Mouse (Mus musculus) cerebellum, adult 2 months (tissue): ENCODE data around the gene Rtp2. TPM values are rescaled to one million over a fixed set of nuclear protein-coding genes. Genes with fewer than 3 reads are reported as not detected.
"Not testable (repeated sequence)": the region's sequence is repeated elsewhere in the genome, so short reads cannot be mapped to it uniquely, and the experiment has no call there.

Experiments used
- DNase-seq, 2 experiments: peaks; one replicate each; pipeline ENCODE4 v3.0.0; 2021
- H3K27ac ChIP-seq: fragments of 200-500 bp; 2 replicates; pipeline ENCODE4 v1.5.1; 2012; ENCODE audit warnings: low read length, control low read depth, inconsistent platforms; ENCODE audit not compliant: insufficient read depth
- H3K27me3 ChIP-seq: fragments of 200-500 bp; 2 replicates; pipeline ENCODE4 v1.6.1; 2012; ENCODE audit warnings: inconsistent platforms, mild to moderate bottlenecking, low read length, moderate library complexity; ENCODE audit not compliant: control insufficient read depth, insufficient read depth
- H3K4me1 ChIP-seq: fragments of 200-500 bp; 2 replicates; pipeline ENCODE4 v1.6.1; 2011; ENCODE audit warnings: low read length; ENCODE audit not compliant: control insufficient read depth, insufficient read depth
- H3K4me3 ChIP-seq: fragments of 200-500 bp; replicated peaks from 2 replicates; pipeline ENCODE3; 2011; ENCODE audit warnings: mild to moderate bottlenecking, low read depth, low read length, control low read depth; ENCODE audit not compliant: insufficient read depth
- CTCF ChIP-seq: fragments of 200-500 bp; IDR thresholded peaks from 2 replicates; pipeline ENCODE4 v1.5.1; 2011; ENCODE audit warnings: low read depth, mild to moderate bottlenecking, control low read depth, low read length, moderate library complexity, borderline replicate concordance; ENCODE audit not compliant: insufficient read depth
- POLR2A ChIP-seq: fragments of 200-500 bp; IDR thresholded peaks from 2 replicates; pipeline ENCODE4 v1.6.1; 2011; ENCODE audit warnings: low read length, control low read depth, borderline replicate concordance; ENCODE audit not compliant: insufficient read depth
- WGBS: fragments of 180-500 bp; shearing (Covaris S2); methylation state at CpG from one replicate; pipeline ENCODE4 v1.1.7; 2018; 5-methylcytosine and 5-hydroxymethylcytosine counted together
- polyA plus RNA-seq: library from polyadenylated mRNA; depleted of rRNA; stranded (reverse); fragments of >200 nt; gene quantifications from 2 replicates; pipeline ENCODE4 v1.2.3, GENCODE M21; 2012

Rtp2 gene
- polyA plus RNA-seq, 1 experiment, result not detected

DNA sequence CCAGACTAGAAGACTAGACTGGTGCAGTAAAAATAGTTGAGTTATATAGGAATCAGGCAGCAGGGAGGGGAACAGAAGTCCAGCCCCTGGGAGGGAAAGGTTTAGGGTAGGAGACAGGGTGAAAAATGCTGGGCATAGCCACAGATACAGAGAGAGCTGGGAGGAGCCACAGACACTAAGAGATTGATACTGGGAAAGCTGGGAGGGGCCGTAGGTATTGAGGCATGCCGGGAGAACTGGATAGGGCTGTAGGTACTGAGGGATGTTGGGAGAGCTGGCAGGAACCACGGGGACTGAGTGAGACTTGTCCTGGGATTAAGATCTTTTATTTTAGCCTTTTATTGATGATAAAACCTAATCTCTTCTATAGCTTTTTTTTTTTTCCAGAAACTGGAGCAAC is 18.8 kb downstream of the Rtp2 start:
- TF ChIP-seq CTCF (no peak), POLR2A (no peak)
- Histone ChIP-seq H3K4me1 (no peaks in the 10 kb centered on the region; the same call in 1 of the 2 replicates), H3K4me3 (no peak overlapping the region), H3K27ac (no peak overlapping the region), H3K27me3 (no peaks in the 10 kb centered on the region)
- WGBS, result 38% methylated on average over 3 of the region's 3 CpGs
- no peak for DNase-seq

DNA sequence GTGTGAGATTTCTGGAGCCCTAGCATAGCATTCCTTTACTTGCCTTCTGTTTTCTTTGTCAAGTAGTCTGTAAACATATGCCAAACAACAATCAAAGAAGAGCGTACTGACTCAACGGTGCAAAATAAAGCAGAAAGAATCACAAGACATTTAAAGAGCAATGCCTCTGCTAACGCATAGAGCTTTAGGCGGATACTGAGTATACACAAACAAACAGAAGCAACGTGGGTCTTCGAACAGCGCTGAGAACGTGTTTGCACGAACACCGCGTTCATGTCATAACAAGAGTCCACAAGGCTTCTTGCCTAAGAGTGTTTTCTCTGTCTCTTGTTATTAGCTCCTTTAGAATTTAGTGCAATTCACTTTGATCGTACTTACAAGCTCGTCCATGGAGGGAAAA is 19.5 kb downstream of the Rtp2 start:
- Histone ChIP-seq H3K27ac (no peak overlapping the region), H3K27me3 (no peaks in the 10 kb centered on the region), H3K4me3 (no peak overlapping the region), H3K4me1 (no peaks in the 10 kb centered on the region; the same call in 1 of the 2 replicates)
- TF ChIP-seq POLR2A, result no peak
- no peak for TF ChIP-seq CTCF
- DNase-seq, result no peak
- 90% methylated on average over 13 of the region's 13 CpGs for WGBS

DNA sequence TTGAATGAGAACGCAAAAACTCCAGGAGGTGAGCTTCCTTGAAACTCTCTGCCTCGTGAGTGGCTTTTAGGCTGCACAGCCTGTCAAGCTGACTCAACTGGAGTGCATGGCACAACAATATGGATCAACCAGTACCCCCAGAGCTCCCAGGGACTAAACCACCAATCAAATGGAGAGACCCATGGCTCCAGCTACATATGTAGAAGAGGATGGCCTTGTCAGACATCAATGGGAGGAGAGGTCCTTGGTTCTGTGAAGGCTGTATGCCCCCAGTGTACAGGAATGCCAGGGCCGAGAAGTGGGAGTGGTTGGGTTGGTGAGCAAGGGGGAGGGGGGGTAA is 23.2 kb downstream of the Rtp2 start:
- not testable (repeated sequence) for H3K27me3 ChIP-seq, H3K4me1 ChIP-seq, H3K27ac ChIP-seq, DNase-seq, H3K4me3 ChIP-seq
- WGBS, result 76% methylated on average over 3 of the region's 3 CpGs

DNA sequence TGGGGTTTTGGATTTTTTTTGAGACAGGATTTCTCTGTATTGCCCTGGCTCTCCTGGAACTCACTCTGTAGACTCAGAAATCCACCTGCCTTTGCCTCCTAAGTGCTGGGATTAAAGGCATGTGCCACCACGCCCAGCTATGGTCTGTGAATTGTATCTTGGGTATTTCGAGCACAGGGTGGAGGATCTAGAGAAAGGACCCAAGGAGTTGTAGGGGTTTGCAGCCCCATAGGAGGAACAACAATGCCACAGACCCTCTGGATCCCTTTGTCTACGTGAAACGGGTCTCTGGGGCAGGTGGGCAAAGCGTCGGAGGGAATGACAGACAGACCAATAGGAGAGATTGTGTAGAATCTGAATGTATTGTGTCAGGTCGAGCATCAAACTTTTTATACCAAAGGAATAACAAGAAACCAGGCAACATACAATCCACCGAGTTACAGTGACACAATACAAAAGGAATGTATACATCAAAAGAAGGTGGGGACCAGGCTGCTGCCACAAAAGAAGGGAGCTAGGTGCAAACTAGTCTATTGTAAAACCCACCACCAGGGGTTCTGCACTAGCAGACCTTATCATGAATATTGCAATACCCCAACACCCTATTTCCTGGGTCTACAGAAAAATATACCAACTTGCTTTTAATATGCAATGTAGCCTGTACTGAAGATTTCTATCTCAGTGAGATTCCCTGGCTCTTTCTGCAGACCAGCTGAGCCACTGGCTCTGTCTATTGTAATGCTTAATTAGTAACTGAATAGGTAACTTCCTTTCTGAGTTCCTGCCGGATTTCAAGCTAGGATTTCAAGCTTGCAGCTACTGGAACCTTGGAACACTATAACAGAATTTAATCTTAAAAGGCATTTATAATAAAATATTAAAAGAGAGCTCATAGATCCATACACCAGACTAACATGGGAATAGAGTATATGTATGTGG is 23.8 kb downstream of the Rtp2 start:
- not testable (repeated sequence) for H3K4me1 ChIP-seq, H3K4me3 ChIP-seq, H3K27me3 ChIP-seq, H3K27ac ChIP-seq, DNase-seq
- whole genome bisulfite sequencing, result 85% methylated on average over 9 of the region's 9 CpGs

DNA sequence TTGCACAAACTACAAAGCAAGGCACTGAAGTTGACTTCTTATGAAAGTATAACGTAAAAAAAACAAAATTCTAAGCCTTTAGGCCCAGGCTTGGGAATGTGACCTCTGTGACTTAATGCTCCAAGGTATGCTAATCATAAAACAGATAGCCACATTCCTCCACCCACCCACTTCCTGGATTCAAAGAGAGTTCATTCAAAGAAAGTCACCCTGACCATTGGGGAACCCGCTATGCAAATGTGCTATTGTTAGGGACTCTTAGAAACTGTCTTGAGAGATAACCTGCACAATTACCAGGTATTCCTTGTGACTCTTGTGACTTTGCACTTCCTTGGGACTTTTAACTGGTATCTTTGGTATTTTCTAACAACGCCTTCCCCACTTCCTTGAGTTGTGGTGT is 25.6 kb downstream of the Rtp2 start:
- not testable (repeated sequence) for H3K4me1 ChIP-seq, H3K27me3 ChIP-seq, DNase-seq, H3K27ac ChIP-seq, H3K4me3 ChIP-seq
- WGBS, result 90% methylated on average over 3 of the region's 3 CpGs

DNA sequence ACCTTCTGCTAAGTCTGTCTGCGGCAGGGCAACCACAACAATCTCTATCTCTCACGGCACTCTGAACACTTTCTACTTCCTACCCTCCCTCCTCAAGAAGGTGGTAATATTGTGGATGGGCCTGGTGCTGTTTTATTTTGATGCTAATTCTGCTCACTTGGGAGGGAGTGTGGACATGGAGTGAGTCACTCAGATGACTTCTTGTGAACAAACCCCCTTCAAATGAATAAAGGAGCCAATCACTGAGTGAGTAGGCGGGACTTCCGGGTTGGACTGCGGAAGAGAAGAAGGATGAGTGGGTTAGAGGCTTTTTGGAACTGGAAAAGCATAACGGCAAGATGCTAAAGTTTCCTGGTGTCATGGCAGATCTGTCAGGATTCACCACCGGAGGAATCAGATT is 30.8 kb downstream of the Rtp2 start:
- 90% methylated on average over 7 of the region's 7 CpGs for WGBS
- TF ChIP-seq CTCF (no peak), POLR2A (no peak)
- Histone ChIP-seq H3K4me3 (no peak overlapping the region), H3K4me1 (no peaks in the 10 kb centered on the region), H3K27me3 (no peaks in the 10 kb centered on the region), H3K27ac (no peak overlapping the region)
- DNase-seq, result no peak

DNA sequence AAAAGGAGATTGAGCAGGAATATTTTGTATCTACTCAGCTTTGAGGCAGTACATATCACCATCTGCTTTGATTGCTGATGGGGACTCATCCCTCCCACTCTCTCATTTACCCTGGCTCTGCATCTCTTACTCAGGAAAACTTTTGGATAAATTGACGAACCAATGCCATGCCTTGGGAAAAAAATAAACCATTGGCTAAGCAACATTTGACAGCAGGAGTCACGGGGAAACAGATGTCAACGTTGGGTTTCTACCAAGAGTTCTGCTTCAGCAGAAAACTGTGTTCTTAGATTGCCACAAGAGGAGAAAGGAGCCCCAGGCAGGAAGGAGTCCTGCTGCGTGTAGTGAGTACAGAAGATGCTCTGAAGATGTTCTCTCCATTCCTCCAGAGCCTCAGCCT is 32.1 kb downstream of the Rtp2 start:
- no peak overlapping the region for H3K27ac ChIP-seq
- TF ChIP-seq POLR2A (no peak), CTCF (no peak)
- H3K27me3 ChIP-seq, result no peaks in the 10 kb centered on the region
- H3K4me3 ChIP-seq, result no peak overlapping the region
- H3K4me1 ChIP-seq, result no peaks in the 10 kb centered on the region
- WGBS, result 26% methylated on average over 4 of the region's 4 CpGs
- DNase-seq, result no peak

DNA sequence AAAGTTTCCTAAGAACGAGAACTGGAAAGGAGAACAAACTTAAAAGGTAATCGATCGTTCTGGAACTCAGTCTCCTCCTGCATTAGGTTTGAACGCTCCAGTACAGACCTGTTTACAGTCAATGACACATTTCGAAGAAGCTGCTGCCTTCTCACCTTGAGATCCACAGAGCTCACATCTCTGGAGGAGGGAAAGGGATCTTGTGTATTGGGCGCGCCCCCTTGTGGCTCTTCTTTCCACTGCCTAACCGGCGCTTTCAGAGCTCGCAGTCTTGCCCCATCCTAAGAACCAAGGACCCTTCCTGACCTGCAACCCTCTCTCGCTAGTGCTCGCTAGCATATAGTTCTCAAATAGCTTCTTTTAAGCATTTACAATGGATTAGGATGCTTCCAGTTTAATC is 33.4 kb downstream of the Rtp2 start:
- 8% methylated on average over 12 of the region's 12 CpGs for WGBS
- Histone ChIP-seq H3K4me3 (no peak overlapping the region), H3K27ac (no peak overlapping the region)

More for the DNA sequence above, 33.4 kb downstream of the Rtp2 start:
- peak; percentile 74 for TF ChIP-seq CTCF
- TF ChIP-seq POLR2A, result no peak
- DNase-seq, result peak; percentile 68 to 77
- no peaks in the 10 kb centered on the region for H3K4me1 ChIP-seq
- H3K27me3 ChIP-seq, result no peaks in the 10 kb centered on the region
